1 mouse cellular context compared by ENCODE assay signal in the genomic region with DNA sequence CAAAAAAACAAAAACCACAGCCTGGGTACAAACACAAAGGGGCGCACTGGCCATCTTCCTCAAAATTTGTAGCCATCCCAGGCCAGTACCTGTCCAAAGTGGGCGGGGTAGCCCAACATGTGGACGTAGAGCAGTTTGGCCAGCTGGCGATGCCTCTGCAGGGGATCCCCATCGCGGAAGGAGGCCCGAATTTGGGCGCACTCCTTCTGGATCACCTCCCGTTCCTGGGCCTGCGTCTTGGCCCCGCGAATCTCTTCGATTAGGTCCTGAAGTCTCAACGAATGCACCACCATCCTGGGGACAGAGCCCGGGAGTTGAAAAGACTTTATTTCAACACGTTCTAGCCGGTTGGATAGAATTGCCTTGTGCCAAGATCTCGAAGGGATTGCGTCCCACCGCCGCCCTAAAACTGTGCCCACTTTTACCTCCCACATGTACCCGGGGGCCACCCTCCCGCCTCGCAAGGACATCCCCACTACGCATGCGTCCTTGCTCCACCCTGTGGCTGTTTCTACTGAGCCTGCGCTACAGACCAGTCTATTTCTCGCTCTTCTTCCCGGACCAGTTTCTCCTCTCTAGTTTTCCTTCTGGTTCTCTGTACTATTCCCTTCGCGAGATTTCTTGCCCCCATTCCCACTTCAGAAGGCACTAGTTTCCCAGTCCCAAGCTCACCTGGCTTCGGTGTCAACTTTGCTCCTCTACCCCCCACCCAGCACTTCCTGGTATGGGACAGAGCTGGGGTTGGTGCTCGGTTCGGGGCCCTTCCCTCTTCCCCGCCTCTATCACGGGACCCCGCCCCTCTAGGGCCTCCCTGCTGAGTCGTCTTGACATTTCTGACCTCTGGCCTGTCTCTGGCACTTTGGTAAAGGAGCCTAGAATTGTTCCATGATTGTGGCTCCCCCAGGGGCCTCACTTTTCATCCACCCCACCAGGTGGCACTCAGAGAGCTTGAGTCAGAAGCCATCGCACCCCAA.
A peak's percentile ranks its signal among the peaks of the same experiment; 100 is the strongest.
TF ChIP-seq lines count a peak whose summit lies in the region.

A gene (minus strand): TSS at position 758 of the 974 bp plus-strand sequence.

TF ChIP-seq in CH12.LX, 34 proteins besides CTCF, POLR2A, EP300 and RAD21 (continued from another document):
- TF ChIP-seq SIN3A (IDR thresholded peaks at IDR 0.05; ENCODE audit: low read length) (peak; percentile 91), BHLHE40 (IDR thresholded peaks at IDR 0.05; ENCODE audit: low read depth, low read length) (peak; percentile 76), HCFC1 (IDR thresholded peaks at IDR 0.05; ENCODE audit: low read depth, low read length) (peak; percentile 63; the same call in 1 of the 2 replicates), TBP (conservative IDR thresholded peaks at IDR 0.05; ENCODE audit: low read depth, low read length) (0 out of 2 replicates have a peak, but pooled peaks have one; percentile 32), TCF12 (IDR thresholded peaks at IDR 0.05; ENCODE audit: low read depth, low read length) (peak; percentile 69)
TF ChIP-seq in CH12.LX: peak in this region for 15.
